Mouse (Mus musculus): ENCODE measurements at regions not wholly inside any gene's neighbourhood (a gene's known extent, or its start where the extent isn't known, plus 50 kb on each side); places are given as distances from the start of the nearest gene placed in this dataset.
"Not testable (repeated sequence)": the region's sequence is repeated elsewhere in the genome, so short reads cannot be mapped to it uniquely, and the experiment has no call there.

DNA sequence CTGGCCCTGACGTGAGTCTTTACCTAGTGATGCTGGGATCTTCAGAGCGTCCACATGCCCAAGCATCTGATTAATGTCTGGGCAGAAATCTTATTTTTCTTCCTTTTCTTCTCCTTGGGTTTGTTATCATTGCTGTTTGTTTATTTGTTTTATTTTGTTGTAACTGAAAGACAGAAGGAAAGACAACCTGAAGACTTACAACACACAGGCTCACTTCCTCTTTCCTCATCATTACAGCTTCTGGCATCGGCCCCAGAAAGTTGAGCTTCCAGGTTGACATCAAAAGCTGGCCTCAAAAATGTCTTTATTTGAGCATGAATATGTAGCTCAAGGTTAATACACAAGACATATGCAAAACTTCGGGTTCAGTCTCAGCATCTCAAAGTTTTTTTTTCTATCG is 846.4 kb downstream of the Diaph3 start:
- H3K27me3 ChIP-seq; H3K4me2 ChIP-seq (replicated peaks); H3K4me3 ChIP-seq; H3K36me3 ChIP-seq; ATAC-seq (replicated peaks); H3K27ac ChIP-seq (replicated peaks); H3K9ac ChIP-seq (replicated peaks); H3K9me3 ChIP-seq; H3K4me1 ChIP-seq: not testable (repeated sequence)
- 94% methylated on average over 5 of the region's 5 CpGs for WGBS

DNA sequence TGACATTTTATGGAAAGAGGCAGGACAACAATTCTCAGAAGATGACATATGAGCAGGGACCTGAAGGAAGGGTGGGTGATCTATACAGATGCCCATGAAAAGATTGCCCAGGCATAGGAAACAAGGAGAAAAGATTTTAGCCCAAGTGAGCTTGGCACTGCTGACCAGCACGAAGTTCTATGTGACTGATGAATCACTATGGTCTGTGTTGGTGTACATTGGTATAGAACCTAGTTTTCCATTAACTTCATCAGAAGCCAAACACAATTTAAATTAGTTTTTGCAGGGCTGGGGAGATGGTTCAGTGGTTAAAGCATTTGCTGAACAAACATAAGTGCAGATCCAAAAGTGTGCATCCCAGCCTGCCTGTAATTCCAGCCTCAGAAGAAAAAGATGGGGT is 847.2 kb downstream of the Diaph3 start:
- Histone ChIP-seq H3K9ac (replicated peaks) (no peak overlapping the region), H3K9me3 (no peaks in the 10 kb centered on the region), H3K27ac (replicated peaks) (no peak overlapping the region), H3K36me3 (no peaks in the 10 kb centered on the region), H3K4me2 (replicated peaks) (no peak overlapping the region), H3K4me1 (no peaks in the 10 kb centered on the region), H3K27me3 (no peaks in the 10 kb centered on the region), H3K4me3 (no peak overlapping the region)
- no peak for ATAC-seq (replicated peaks)
- 81% methylated on average over 1 of the region's 1 CpGs for WGBS

DNA sequence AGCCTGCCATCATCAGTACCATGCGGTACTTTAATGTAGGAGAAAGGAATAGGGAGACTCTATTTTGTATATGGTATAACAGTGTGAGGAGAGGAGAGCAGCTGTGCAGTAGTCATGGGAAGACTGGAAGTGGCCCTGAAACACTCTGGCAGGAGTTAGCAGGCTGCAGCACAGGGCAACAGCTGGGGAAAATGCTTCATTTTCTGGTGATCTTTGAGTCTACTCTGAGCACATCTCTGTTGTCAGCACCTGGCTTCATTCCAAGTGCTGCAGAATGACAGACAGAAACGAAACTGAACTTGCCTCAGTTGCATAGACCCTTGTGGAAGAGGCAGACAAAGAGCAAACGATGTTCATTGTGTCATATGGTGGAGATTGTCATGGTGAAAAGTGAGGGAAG is 847.7 kb downstream of the Diaph3 start:
- Histone ChIP-seq H3K27ac (replicated peaks) (no peak overlapping the region), H3K27me3 (no peaks in the 10 kb centered on the region), H3K4me3 (no peak overlapping the region), H3K9me3 (no peaks in the 10 kb centered on the region), H3K36me3 (no peaks in the 10 kb centered on the region), H3K4me2 (replicated peaks) (no peak overlapping the region), H3K4me1 (no peaks in the 10 kb centered on the region), H3K9ac (replicated peaks) (no peak overlapping the region)
- 53% methylated on average over 3 of the region's 3 CpGs for WGBS
- ATAC-seq (replicated peaks), result no peak

DNA sequence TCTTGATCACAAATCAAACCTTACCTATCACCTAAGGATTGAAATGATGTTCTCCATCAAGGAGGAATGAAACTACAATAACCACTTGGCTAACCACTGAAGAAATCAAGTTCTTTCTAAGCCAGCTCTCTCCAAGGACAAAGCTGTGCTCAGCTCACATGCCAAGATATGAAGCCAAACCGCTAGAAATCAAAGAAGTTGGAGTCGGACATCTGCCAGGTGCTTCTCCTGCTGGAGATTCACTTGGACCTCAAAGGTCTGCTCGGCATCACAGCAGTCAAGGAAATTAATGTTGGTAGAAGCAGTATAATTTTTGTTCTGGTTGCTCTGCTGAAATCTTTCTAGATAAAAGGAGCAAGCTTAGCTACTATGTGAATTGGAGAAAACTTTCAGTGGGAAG is 850.5 kb downstream of the Diaph3 start:
- Histone ChIP-seq H3K9me3 (no peaks in the 10 kb centered on the region), H3K4me2 (replicated peaks) (no peak overlapping the region), H3K4me3 (no peak overlapping the region), H3K4me1 (no peaks in the 10 kb centered on the region), H3K27ac (replicated peaks) (no peak overlapping the region), H3K27me3 (no peaks in the 10 kb centered on the region), H3K36me3 (no peaks in the 10 kb centered on the region), H3K9ac (replicated peaks) (no peak overlapping the region)
- WGBS, result 93% methylated on average over 3 of the region's 3 CpGs
- ATAC-seq (replicated peaks), result no peak

DNA sequence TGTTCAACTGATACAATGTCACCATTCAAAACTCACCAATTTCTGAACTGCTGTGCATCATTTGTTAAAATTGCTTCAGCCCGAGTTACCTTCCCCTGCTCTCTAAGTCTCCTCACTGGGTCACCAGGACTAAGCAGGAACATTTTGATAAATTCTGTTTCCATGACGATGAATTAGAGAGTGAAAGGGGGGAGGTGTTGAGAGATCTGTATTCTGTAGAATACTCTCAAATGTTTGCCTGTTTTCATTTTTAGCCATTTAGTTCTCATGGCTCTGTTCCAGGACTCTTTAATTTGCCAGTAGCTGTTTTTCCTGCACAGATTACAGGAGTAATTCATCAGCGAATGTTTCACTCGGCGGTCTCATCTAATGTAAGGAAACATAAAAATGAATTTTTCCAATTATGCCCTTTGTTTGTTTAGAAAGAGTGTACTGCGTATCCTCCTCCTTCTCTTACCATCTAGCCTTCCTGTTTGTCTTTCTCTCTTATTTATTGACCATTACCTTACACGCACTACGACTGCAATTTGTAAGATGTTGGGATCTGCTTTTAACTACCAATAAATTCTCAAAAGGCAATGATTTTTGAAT is 879.3 kb downstream of the Diaph3 start:
- H3K4me3 ChIP-seq, result no peak overlapping the region
- no peaks in the 10 kb centered on the region for H3K36me3 ChIP-seq
- peaks cover 14% of the 10 kb centered on the region for H3K4me1 ChIP-seq
- H3K27ac ChIP-seq (replicated peaks), result peak overlapping the region; percentile 34; the same call in 1 of the 2 replicates
- ATAC-seq (replicated peaks), result peak; percentile 71
- no peak overlapping the region for H3K9ac ChIP-seq (replicated peaks)
- peak overlapping the region; percentile 12; the same call in 1 of the 2 replicates for H3K4me2 ChIP-seq (replicated peaks)
- 34% methylated on average over 8 of the region's 8 CpGs for WGBS
- no peaks in the 10 kb centered on the region for H3K27me3 ChIP-seq
- H3K9me3 ChIP-seq, result no peaks in the 10 kb centered on the region

DNA sequence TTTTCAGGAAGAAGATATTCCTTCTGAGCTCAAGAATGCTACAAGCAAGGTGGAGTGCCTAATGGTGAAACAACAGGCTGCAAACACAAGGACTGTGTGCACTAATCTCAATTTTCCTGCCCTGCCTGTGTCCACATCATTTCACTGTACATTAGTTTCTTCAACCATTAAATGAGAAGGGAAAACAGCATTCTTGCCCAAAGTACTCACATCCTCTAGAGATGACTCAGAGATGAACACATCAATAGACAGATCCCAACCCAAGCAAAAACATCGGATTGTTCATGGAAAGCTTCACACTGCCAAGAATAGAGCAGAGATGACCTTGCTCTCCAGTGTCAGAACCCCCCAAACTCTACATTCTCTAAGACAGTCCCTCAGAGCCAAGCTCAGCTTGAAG is 886.8 kb downstream of the Diaph3 start:
- Histone ChIP-seq H3K9ac (replicated peaks) (no peak overlapping the region), H3K4me3 (no peak overlapping the region), H3K27ac (replicated peaks) (no peak overlapping the region), H3K36me3 (no peaks in the 10 kb centered on the region), H3K9me3 (no peaks in the 10 kb centered on the region), H3K27me3 (no peaks in the 10 kb centered on the region), H3K4me1 (peaks cover 5% of the 10 kb centered on the region; the same call in 1 of the 2 replicates), H3K4me2 (replicated peaks) (no peak overlapping the region)
- no peak for ATAC-seq (replicated peaks)
- WGBS, result 59% methylated on average over 1 of the region's 1 CpGs

DNA sequence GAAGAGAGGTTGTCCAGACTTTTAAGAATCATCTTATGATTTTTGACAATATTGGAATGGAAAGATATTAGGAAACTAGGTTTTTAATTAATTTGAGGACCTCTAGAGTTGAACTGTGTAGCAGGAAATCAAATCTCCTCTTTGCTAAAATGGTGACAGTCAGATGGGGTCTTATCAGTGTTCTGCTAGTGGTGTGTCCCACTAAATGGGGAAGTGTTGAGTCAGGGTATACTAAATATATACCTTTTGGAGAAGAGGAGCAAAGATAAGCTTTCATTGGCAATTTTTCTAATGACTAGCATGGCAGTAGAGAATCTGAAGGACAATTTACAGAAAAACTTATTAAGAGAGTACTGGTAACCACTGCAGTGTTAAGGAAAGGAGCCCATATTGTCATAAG is 889.4 kb downstream of the Diaph3 start:
- no peak overlapping the region for H3K27ac ChIP-seq (replicated peaks)
- H3K4me3 ChIP-seq, result no peak overlapping the region
- H3K9me3 ChIP-seq, result no peaks in the 10 kb centered on the region
- H3K36me3 ChIP-seq, result no peaks in the 10 kb centered on the region
- H3K27me3 ChIP-seq, result no peaks in the 10 kb centered on the region
- ATAC-seq (replicated peaks), result no peak
- H3K4me2 ChIP-seq (replicated peaks), result no peak overlapping the region
- no peak overlapping the region for H3K9ac ChIP-seq (replicated peaks)
- H3K4me1 ChIP-seq, result peaks cover 5% of the 10 kb centered on the region; the same call in 1 of the 2 replicates

DNA sequence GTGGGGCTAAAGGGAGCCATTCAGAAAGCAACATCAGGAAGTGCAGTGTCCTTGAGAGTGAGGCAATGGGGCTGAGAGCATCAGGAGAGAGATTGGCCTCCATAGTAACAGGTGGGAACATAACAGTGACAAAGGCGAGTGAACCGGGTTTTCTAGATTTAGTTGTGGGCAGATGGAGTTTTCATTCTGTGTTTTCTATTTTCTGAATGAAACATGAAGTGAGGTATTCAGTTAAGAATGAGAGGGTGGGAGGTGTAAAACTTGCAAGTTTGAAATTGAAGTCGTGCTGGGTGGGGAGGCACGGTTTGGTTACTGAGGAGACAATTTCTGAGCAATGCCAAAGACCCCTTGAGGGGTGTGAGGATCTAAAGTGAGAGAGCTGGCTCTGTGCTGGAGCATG is 893.3 kb downstream of the Diaph3 start:
- peaks cover 6% of the 10 kb centered on the region; the same call in 1 of the 2 replicates for H3K4me1 ChIP-seq
- no peak for ATAC-seq (replicated peaks)
- 82% methylated on average over 4 of the region's 4 CpGs for WGBS

DNA sequence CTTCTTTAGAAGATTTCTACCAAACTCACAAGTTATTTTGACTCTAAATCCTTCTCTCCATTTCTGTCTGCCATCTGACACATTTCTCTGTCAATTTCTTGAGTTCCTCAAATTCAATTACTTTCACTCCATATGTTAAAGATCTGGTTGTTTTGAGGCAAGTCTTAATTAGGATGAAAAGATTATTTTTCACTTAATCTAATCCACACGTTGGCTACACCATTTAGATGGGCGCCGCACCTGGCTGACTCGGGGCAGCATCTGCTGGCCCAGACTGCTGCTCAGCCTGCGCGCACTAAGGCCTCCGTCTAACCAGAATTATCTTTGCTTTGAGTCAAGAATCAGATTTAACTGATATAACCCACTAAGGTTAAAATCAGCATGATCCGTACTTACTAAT is 894.3 kb downstream of the Diaph3 start:
- Histone ChIP-seq H3K4me3 (no peak overlapping the region), H3K27ac (replicated peaks) (no peak overlapping the region), H3K4me2 (replicated peaks) (no peak overlapping the region), H3K9me3 (no peaks in the 10 kb centered on the region), H3K9ac (replicated peaks) (no peak overlapping the region), H3K4me1 (peaks cover 10% of the 10 kb centered on the region; the same call in 1 of the 2 replicates), H3K36me3 (no peaks in the 10 kb centered on the region), H3K27me3 (no peaks in the 10 kb centered on the region)
- 70% methylated on average over 8 of the region's 8 CpGs for WGBS
- no peak for ATAC-seq (replicated peaks)

More for the DNA sequence above, 893.3 kb downstream of the Diaph3 start:
- Histone ChIP-seq H3K9me3 (no peaks in the 10 kb centered on the region), H3K9ac (replicated peaks) (no peak overlapping the region), H3K36me3 (no peaks in the 10 kb centered on the region), H3K27me3 (no peaks in the 10 kb centered on the region), H3K27ac (replicated peaks) (no peak overlapping the region), H3K4me2 (replicated peaks) (no peak overlapping the region), H3K4me3 (no peak overlapping the region)

DNA sequence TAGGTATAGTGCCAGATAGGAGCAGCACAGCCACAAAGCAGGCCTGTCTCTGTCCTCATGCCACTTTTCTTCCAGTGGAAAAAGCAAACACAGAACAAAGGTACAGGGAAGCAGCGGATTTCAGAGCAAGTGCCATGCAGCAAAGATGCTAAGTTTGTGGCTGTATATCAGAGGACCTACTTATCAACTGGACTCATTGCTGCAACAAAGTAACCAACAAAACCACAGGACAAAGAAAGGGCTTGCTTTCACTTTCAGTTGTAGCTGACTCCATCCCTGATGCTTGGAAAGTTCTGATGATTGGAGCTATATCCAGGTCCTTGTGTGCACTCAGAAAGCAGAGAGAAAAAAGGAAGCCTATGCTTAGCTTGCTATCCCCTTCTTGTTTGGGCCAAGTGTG is 897.4 kb downstream of the Diaph3 start:
- 65% methylated on average over 1 of the region's 1 CpGs for WGBS

DNA sequence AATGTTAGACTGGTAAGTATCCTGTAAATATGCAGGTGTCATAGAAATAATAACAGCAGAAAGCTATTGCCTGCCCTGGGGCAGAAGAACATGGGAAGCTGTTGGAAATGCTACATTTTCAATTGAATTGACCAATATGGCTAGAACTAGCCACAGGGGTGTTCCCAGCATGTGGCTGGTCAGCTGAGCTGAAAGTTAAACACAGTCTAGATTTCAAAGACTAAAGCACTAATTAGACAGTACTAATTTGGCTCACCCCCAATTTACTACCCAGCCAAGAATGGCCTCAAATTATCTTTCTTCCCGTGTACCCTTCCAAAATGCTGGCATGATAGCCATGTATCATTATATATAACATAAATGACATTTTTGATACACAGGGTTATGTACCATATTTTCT is 898.2 kb downstream of the Diaph3 start:
- WGBS, result 27% methylated on average over 1 of the region's 1 CpGs
- peaks cover 10% of the 10 kb centered on the region for H3K4me1 ChIP-seq
- ATAC-seq (replicated peaks), result peak; percentile 75; the same call in 1 of the 2 replicates

More for the DNA sequence above, 897.4 kb downstream of the Diaph3 start:
- no peaks in the 10 kb centered on the region for H3K27me3 ChIP-seq
- no peaks in the 10 kb centered on the region for H3K36me3 ChIP-seq
- H3K9ac ChIP-seq (replicated peaks), result no peak overlapping the region
- no peak overlapping the region for H3K4me3 ChIP-seq
- H3K4me1 ChIP-seq, result peaks cover 10% of the 10 kb centered on the region
- no peak overlapping the region for H3K4me2 ChIP-seq (replicated peaks)
- peak; percentile 53; the same call in 1 of the 2 replicates for ATAC-seq (replicated peaks)
- no peaks in the 10 kb centered on the region for H3K9me3 ChIP-seq
- no peak overlapping the region for H3K27ac ChIP-seq (replicated peaks)

DNA sequence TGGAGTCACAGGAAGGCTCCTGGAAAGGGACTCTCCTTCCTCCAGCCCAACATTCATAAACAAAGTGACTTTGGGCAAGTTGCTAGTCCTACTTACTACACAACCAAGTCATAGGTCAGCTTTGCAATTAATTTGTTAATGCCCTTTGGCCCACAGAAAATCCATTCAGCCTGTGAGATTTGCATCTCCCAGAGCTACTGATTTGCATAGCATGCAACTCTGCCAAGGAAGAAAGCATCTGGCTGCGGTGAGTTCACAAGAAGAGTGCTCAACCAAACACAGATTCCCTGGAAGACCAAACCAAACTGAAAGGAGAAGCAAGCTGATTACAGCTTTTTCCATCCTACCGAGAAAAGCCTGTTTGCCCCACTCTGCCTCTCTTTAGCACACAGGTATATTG is 901.9 kb downstream of the Diaph3 start:
- H3K36me3 ChIP-seq, result no peaks in the 10 kb centered on the region
- H3K9me3 ChIP-seq, result no peaks in the 10 kb centered on the region
- H3K27me3 ChIP-seq, result no peaks in the 10 kb centered on the region
- peaks cover 10% of the 10 kb centered on the region for H3K4me1 ChIP-seq
- H3K4me2 ChIP-seq (replicated peaks), result no peak overlapping the region
- 28% methylated on average over 2 of the region's 2 CpGs for WGBS
- no peak for ATAC-seq (replicated peaks)
- no peak overlapping the region for H3K4me3 ChIP-seq
- H3K9ac ChIP-seq (replicated peaks), result no peak overlapping the region
- no peak overlapping the region for H3K27ac ChIP-seq (replicated peaks)

More for the DNA sequence above, 898.2 kb downstream of the Diaph3 start:
- Histone ChIP-seq H3K27ac (replicated peaks) (no peak overlapping the region), H3K4me3 (no peak overlapping the region), H3K9me3 (no peaks in the 10 kb centered on the region), H3K9ac (replicated peaks) (no peak overlapping the region), H3K36me3 (no peaks in the 10 kb centered on the region), H3K4me2 (replicated peaks) (no peak overlapping the region), H3K27me3 (no peaks in the 10 kb centered on the region)

DNA sequence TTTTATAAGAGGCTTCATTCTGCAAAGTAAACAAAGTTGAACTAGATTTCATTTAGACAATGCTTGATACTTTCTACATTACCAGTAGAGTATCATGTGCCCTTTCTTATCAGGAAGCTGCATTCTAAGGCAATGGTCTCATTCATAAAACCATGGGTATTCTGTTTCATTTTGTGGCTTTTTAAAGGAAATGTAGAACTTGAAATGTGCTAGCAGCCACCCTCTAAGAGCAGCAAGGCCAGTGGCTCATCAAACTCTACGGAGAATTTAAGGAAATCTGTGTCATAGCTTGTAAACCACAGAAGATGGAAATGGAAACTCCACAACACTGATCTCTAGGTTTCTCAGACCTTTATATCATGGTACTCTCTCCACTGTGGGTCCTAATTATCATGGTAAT is 907.7 kb downstream of the Diaph3 start:
- no peak overlapping the region for H3K4me2 ChIP-seq (replicated peaks)
- no peak for ATAC-seq (replicated peaks)
- no peaks in the 10 kb centered on the region for H3K4me1 ChIP-seq
- H3K27me3 ChIP-seq, result no peaks in the 10 kb centered on the region
- no peaks in the 10 kb centered on the region for H3K9me3 ChIP-seq
- no peak overlapping the region for H3K9ac ChIP-seq (replicated peaks)
- no peak overlapping the region for H3K27ac ChIP-seq (replicated peaks)
- no peaks in the 10 kb centered on the region for H3K36me3 ChIP-seq
- H3K4me3 ChIP-seq, result no peak overlapping the region
- 97% methylated on average over 1 of the region's 1 CpGs for WGBS
